Comparison of ENCODE assay signal across 19 mouse cellular contexts in genomic region chr14:17742902-17743712, GRCm38 (mm10).
DNase-seq lines count a peak whose midpoint lies in the region; ATAC-seq and TF ChIP-seq lines count a peak whose summit lies in the region.
"Had no signal": no experiment of that assay in that cellular context is flagged by ENCODE, and none has a peak within 500 bp of the region (broad histone marks: within the 10 kb centered on the region; RNA-seq: fewer than 3 reads in every experiment).

No protein-coding gene starts in this region.

- no peak for TF ChIP-seq CTCF in kidney, adult 2 months (conservative IDR thresholded peaks at IDR 0.05; ENCODE audit: insufficient read depth, insufficient read length, low read depth, low read length)
- TF ChIP-seq CTCF in hindbrain, postnatal 0 days (IDR thresholded peaks at IDR 0.05; ENCODE audit: low read depth) = no peak

- no peak overlapping the region for H3K4me3 ChIP-seq in kidney, adult 2 months (ENCODE audit: insufficient read depth, low read depth, low read length)
- H3K4me3 ChIP-seq in kidney, embryonic 16.5 days (ENCODE audit: low read length) = no peak overlapping the region
- H3K4me3 ChIP-seq in hindbrain, embryonic 11.5 days (ENCODE audit: low read depth, low read length) = no peak overlapping the region
- H3K4me3 ChIP-seq in hindbrain, postnatal 0 days (ENCODE audit: low read length) = no peak overlapping the region
- H3K4me3 ChIP-seq: embryonic facial prominence, embryonic 12.5 days; hindbrain, embryonic 15.5 days; limb, embryonic 13.5 days; neural tube, embryonic 12.5 days had no signal

- no peaks in the 10 kb centered on the region for H3K9me3 ChIP-seq in kidney, embryonic 16.5 days (ENCODE audit: low read length)
- H3K9me3 ChIP-seq in hindbrain, embryonic 11.5 days (ENCODE audit: control insufficient read depth, low read length) = no peaks in the 10 kb centered on the region
- no peaks in the 10 kb centered on the region for H3K9me3 ChIP-seq in hindbrain, postnatal 0 days (ENCODE audit: low read length)
- H3K9me3 ChIP-seq: embryonic facial prominence, embryonic 12.5 days; hindbrain, embryonic 15.5 days; limb, embryonic 13.5 days; neural tube, embryonic 12.5 days had no signal

- H3K27ac ChIP-seq in kidney, adult 2 months (ENCODE audit: insufficient read depth, low read depth, low read length) = 0 out of 2 replicates have a peak overlapping the region, but pooled peaks have one; percentile 28
- H3K27ac ChIP-seq in kidney, embryonic 16.5 days (ENCODE audit: low read length) = no peak overlapping the region
- H3K27ac ChIP-seq in hindbrain, embryonic 11.5 days (ENCODE audit: low read depth, low read length) = no peak overlapping the region
- H3K27ac ChIP-seq in hindbrain, postnatal 0 days = no peak overlapping the region
- H3K27ac ChIP-seq: embryonic facial prominence, embryonic 12.5 days; hindbrain, embryonic 15.5 days; limb, embryonic 13.5 days; macrophage; neural tube, embryonic 12.5 days had no signal

- no peak for TF ChIP-seq POLR2A in kidney, adult 2 months (IDR thresholded peaks at IDR 0.05; ENCODE audit: low read depth, low read length)

- H3K4me1 ChIP-seq in kidney, adult 2 months (ENCODE audit: control insufficient read depth, insufficient read depth, low read length) = peaks cover 15% of the 10 kb centered on the region; the same call in 1 of the 2 replicates
- no peaks in the 10 kb centered on the region for H3K4me1 ChIP-seq in kidney, embryonic 16.5 days (ENCODE audit: insufficient read depth, low read length)
- H3K4me1 ChIP-seq in hindbrain, embryonic 11.5 days (replicated peaks; ENCODE audit: control insufficient read depth, insufficient read depth, low read length) = no peaks in the 10 kb centered on the region
- no peaks in the 10 kb centered on the region for H3K4me1 ChIP-seq in hindbrain, postnatal 0 days (ENCODE audit: insufficient read depth, low read length)
- H3K4me1 ChIP-seq: hindbrain, embryonic 15.5 days; neural tube, embryonic 12.5 days had no signal

- H3K36me3 ChIP-seq in kidney, adult 2 months (ENCODE audit: control insufficient read depth, insufficient read depth, low read length) = no peaks in the 10 kb centered on the region
- no peaks in the 10 kb centered on the region for H3K36me3 ChIP-seq in kidney, embryonic 16.5 days (ENCODE audit: insufficient read depth, low read length)
- no peaks in the 10 kb centered on the region for H3K36me3 ChIP-seq in hindbrain, embryonic 11.5 days (ENCODE audit: control insufficient read depth, insufficient read depth, low read length)
- no peaks in the 10 kb centered on the region for H3K36me3 ChIP-seq in hindbrain, postnatal 0 days (ENCODE audit: insufficient read depth, low read length)
- H3K36me3 ChIP-seq: embryonic facial prominence, embryonic 12.5 days; hindbrain, embryonic 15.5 days; limb, embryonic 13.5 days; neural tube, embryonic 12.5 days had no signal

- WGBS in kidney, adult 2 months = 45% methylated on average over 9 of the region's 9 CpGs
- WGBS in kidney, embryonic 16.5 days = 65% methylated on average over 9 of the region's 9 CpGs
- WGBS in hindbrain, embryonic 11.5 days = 82% methylated on average over 9 of the region's 9 CpGs
- 52% methylated on average over 9 of the region's 9 CpGs for WGBS in hindbrain, postnatal 0 days

- no peak overlapping the region for H3K9ac ChIP-seq in kidney, embryonic 16.5 days (replicated peaks; ENCODE audit: low read length)
- no peak overlapping the region for H3K9ac ChIP-seq in hindbrain, embryonic 11.5 days (ENCODE audit: low read depth, low read length)
- no peak overlapping the region for H3K9ac ChIP-seq in hindbrain, postnatal 0 days (replicated peaks; ENCODE audit: low read length)
- H3K9ac ChIP-seq: embryonic facial prominence, embryonic 12.5 days; hindbrain, embryonic 15.5 days; limb, embryonic 13.5 days; neural tube, embryonic 12.5 days had no signal

- no peak for ATAC-seq in kidney, embryonic 16.5 days (ENCODE audit: low FRiP score, low TSS enrichment)
- no peak for ATAC-seq in hindbrain, embryonic 11.5 days (ENCODE audit: low FRiP score)
- ATAC-seq in hindbrain, postnatal 0 days = no peak

- intact Hi-C loops in heart, postnatal 10 days (cut with DNase I) = loop anchor here (5.0 kb wide), 1 partner anchor 81 kb away; the partner anchor contains the start of gene Thrb

- no peak overlapping the region for H3K4me2 ChIP-seq in kidney, embryonic 16.5 days (replicated peaks; ENCODE audit: low read depth, low read length)
- H3K4me2 ChIP-seq in hindbrain, embryonic 11.5 days (replicated peaks; ENCODE audit: low read depth, low read length) = no peak overlapping the region
- H3K4me2 ChIP-seq in hindbrain, postnatal 0 days (ENCODE audit: low read depth, low read length) = no peak overlapping the region
- H3K4me2 ChIP-seq: embryonic facial prominence, embryonic 12.5 days; hindbrain, embryonic 15.5 days; limb, embryonic 13.5 days; neural tube, embryonic 12.5 days had no signal

- no peaks in the 10 kb centered on the region for H3K27me3 ChIP-seq in kidney, adult 2 months (replicated peaks; ENCODE audit: control insufficient read depth, insufficient read depth, low read length)
- H3K27me3 ChIP-seq in kidney, embryonic 16.5 days (ENCODE audit: insufficient read depth, low read length) = no peaks in the 10 kb centered on the region
- no peaks in the 10 kb centered on the region for H3K27me3 ChIP-seq in hindbrain, embryonic 11.5 days (ENCODE audit: control insufficient read depth, insufficient read depth, low read length)
- no peaks in the 10 kb centered on the region for H3K27me3 ChIP-seq in hindbrain, postnatal 0 days (ENCODE audit: insufficient read depth, low read length)
- H3K27me3 ChIP-seq: embryonic facial prominence, embryonic 12.5 days; hindbrain, embryonic 15.5 days; limb, embryonic 13.5 days; neural tube, embryonic 12.5 days had no signal

- peak; percentile 75 for DNase-seq in adrenal gland, adult 2 months
- DNase-seq in adrenal gland, postnatal 4 days (ENCODE audit: low spot score in 2 of 2) = no peak
- DNase-seq in kidney, adult 2 months = peak; percentile 48
- peak; percentile 11 for DNase-seq in adipocyte (ENCODE audit: low spot score)
- peak; percentile 40 to 41 for DNase-seq in heart, postnatal 10 days
- DNase-seq in hindbrain, embryonic 11.5 days (ENCODE audit: low spot score) = no peak
- DNase-seq in hindbrain, postnatal 0 days (ENCODE audit: low spot score) = no peak
- DNase-seq: cerebellum, postnatal 14 days; gastrocnemius, postnatal 36 days; kidney, postnatal 10 days; midbrain, embryonic 14.5 days; retina, postnatal 1 day; spleen, adult 18-20 months had no signal

Comparison
In these comparisons a context has a peak if more than half of its experiments do, and no peak if none do; other contexts are left out.
1. DNase-seq: peak in adrenal gland, adult 2 months (single experiment), kidney, adult 2 months (single experiment), adipocyte (single experiment) and heart, postnatal 10 days (2 of 2); none in adrenal gland, postnatal 4 days (0 of 2), hindbrain, embryonic 11.5 days (single experiment) and hindbrain, postnatal 0 days (single experiment).